ENCODE assay signal across 14 mouse cellular contexts in genomic region chr13:54954745-54955144, GRCm38 (mm10).
"Had no signal": no experiment of that assay in that cellular context is flagged by ENCODE, and none has a peak within 500 bp of the region (broad histone marks: within the 10 kb centered on the region; RNA-seq: fewer than 3 reads in every experiment).

No protein-coding gene starts in this region.

- H3K27ac ChIP-seq: liver, embryonic 15.5 days; stomach, embryonic 15.5 days had no signal

- H3K36me3 ChIP-seq: limb, embryonic 10.5 days; liver, embryonic 15.5 days; stomach, embryonic 15.5 days had no signal

- ATAC-seq: intestine, postnatal 0 days; lung, postnatal 0 days had no signal

- H3K4me3 ChIP-seq: liver, embryonic 15.5 days had no signal

- H3K9me3 ChIP-seq: limb, embryonic 10.5 days; liver, embryonic 15.5 days; stomach, embryonic 15.5 days had no signal

- H3K9ac ChIP-seq: liver, embryonic 15.5 days; stomach, embryonic 15.5 days had no signal

- DNase-seq: kidney, adult 8-10 months; kidney, postnatal 25 days; layer of hippocampus, adult 9-11 months; lung, adult 2 months; lung, postnatal 36 days; midbrain, embryonic 14.5 days; right cerebral cortex, postnatal 14 days; thymus, adult 2 months; thymus, postnatal 25 days had no signal

- H3K4me2 ChIP-seq: liver, embryonic 15.5 days had no signal
